Mouse (Mus musculus) kidney, embryonic 15.5 days (tissue): Measurements from ENCODE around the gene Rai2. TPM values are rescaled to one million over a fixed set of nuclear protein-coding genes. Genes with fewer than 3 reads are reported as not detected.
"Not testable (repeated sequence)": the region's sequence is repeated elsewhere in the genome, so short reads cannot be mapped to it uniquely, and the experiment has no call there.

Source experiments
- ATAC-seq: fragments of 200-750 bp; cut with Nextera tagmentation; replicated peaks from 2 replicates; pipeline ENCODE4 v1.8.0; 2017; ENCODE audit warnings: moderate TSS enrichment; ENCODE audit not compliant: low FRiP score
- H3K27ac ChIP-seq: fragments of 300-500 bp; sonication (generic); 2 replicates; pipeline ENCODE4 v1.5.1; 2015; ENCODE audit warnings: mild to moderate bottlenecking, inconsistent platforms
- H3K27me3 ChIP-seq: fragments of 300-500 bp; sonication (generic); 2 replicates; pipeline ENCODE4 v1.6.1; 2015; ENCODE audit warnings: inconsistent platforms
- H3K36me3 ChIP-seq: fragments of 300-500 bp; sonication (generic); 2 replicates; pipeline ENCODE4 v1.6.1; 2015; ENCODE audit warnings: inconsistent platforms
- H3K4me1 ChIP-seq: fragments of 300-500 bp; sonication (generic); 2 replicates; pipeline ENCODE4 v1.6.1; 2015; ENCODE audit warnings: inconsistent platforms
- H3K4me2 ChIP-seq: fragments of 300-500 bp; sonication (generic); 2 replicates; pipeline ENCODE4 v1.6.1; 2015; ENCODE audit warnings: moderate library complexity, mild to moderate bottlenecking, inconsistent platforms
- H3K4me3 ChIP-seq: fragments of 300-500 bp; sonication (generic); replicated peaks from 2 replicates; pipeline ENCODE4 v1.5.1; 2015; ENCODE audit warnings: mild to moderate bottlenecking, inconsistent platforms
- H3K9ac ChIP-seq: fragments of 300-500 bp; sonication (generic); 2 replicates; pipeline ENCODE4 v1.6.1; 2015; ENCODE audit warnings: mild to moderate bottlenecking, inconsistent platforms
- H3K9me3 ChIP-seq: fragments of 300-500 bp; sonication (generic); replicated peaks from 2 replicates; pipeline ENCODE4 v1.6.1; 2016; ENCODE audit warnings: inconsistent platforms
- WGBS: fragments of 180-500 bp; shearing (Covaris S2); methylation state at CpG from one replicate; pipeline ENCODE4 v1.1.7; 2015; ENCODE audit warnings: mixed read lengths; 5-methylcytosine and 5-hydroxymethylcytosine counted together
- polyA plus RNA-seq: library from polyadenylated mRNA; unstranded; fragments of >200 nt; fragmentation: Nextera tagmentation; extraction: Ambion mirVana; gene quantifications from 2 replicates; pipeline ENCODE4 v1.2.1, GENCODE M21; 2015

Gene Rai2
- polyA plus RNA-seq, 1 experiment from 2014 or later = 6.2 TPM

- H3K27ac ChIP-seq = no peak overlapping the region
- H3K36me3 ChIP-seq = no peaks in the 10 kb centered on the region
- no peak overlapping the region for H3K9ac ChIP-seq
- H3K4me1 ChIP-seq = no peaks in the 10 kb centered on the region
- no peaks in the 10 kb centered on the region for H3K9me3 ChIP-seq
- ATAC-seq = no peak
- H3K27me3 ChIP-seq = peaks cover 73% of the 10 kb centered on the region
- H3K4me3 ChIP-seq = no peak overlapping the region
- H3K4me2 ChIP-seq = no peak overlapping the region
- WGBS = 83% methylated on average over 12 of the region's 12 CpGs
Measured at GRCm38 (mm10) chrX:161733581-161734309, 16.9 kb downstream of the Rai2 start.

GRCm38 (mm10) chrX:161734310-161734676, 17.4 kb downstream of the Rai2 start:
- no peaks in the 10 kb centered on the region for H3K4me1 ChIP-seq
- no peak overlapping the region for H3K9ac ChIP-seq
- H3K27me3 ChIP-seq = peaks cover 73% of the 10 kb centered on the region
- H3K27ac ChIP-seq = no peak overlapping the region
- 73% methylated on average over 4 of the region's 4 CpGs for WGBS
- no peak for ATAC-seq
- no peak overlapping the region for H3K4me2 ChIP-seq
- no peak overlapping the region for H3K4me3 ChIP-seq
- H3K36me3 ChIP-seq = no peaks in the 10 kb centered on the region
- H3K9me3 ChIP-seq = no peaks in the 10 kb centered on the region

GRCm38 (mm10) chrX:161739374-161739773, 22.5 kb downstream of the Rai2 start:
- no peaks in the 10 kb centered on the region for H3K36me3 ChIP-seq
- no peaks in the 10 kb centered on the region for H3K4me1 ChIP-seq
- peaks cover 70% of the 10 kb centered on the region for H3K27me3 ChIP-seq
- no peak overlapping the region for H3K27ac ChIP-seq
- no peak overlapping the region for H3K4me2 ChIP-seq
- H3K9me3 ChIP-seq = no peaks in the 10 kb centered on the region
- no peak overlapping the region for H3K4me3 ChIP-seq
- ATAC-seq = no peak
- WGBS = 55% methylated on average over 1 of the region's 1 CpGs
- no peak overlapping the region for H3K9ac ChIP-seq

GRCm38 (mm10) chrX:161743080-161743479, 26.2 kb downstream of the Rai2 start:
- H3K27me3 ChIP-seq = peaks cover 70% of the 10 kb centered on the region
- no peak for ATAC-seq
- no peak overlapping the region for H3K4me2 ChIP-seq
- H3K4me3 ChIP-seq = no peak overlapping the region
- no peak overlapping the region for H3K27ac ChIP-seq
- no peaks in the 10 kb centered on the region for H3K36me3 ChIP-seq
- no peaks in the 10 kb centered on the region for H3K4me1 ChIP-seq
- H3K9ac ChIP-seq = no peak overlapping the region
- H3K9me3 ChIP-seq = no peaks in the 10 kb centered on the region
- WGBS = 73% methylated on average over 3 of the region's 3 CpGs

- Histone ChIP-seq H3K9ac (no peak overlapping the region), H3K4me1 (no peaks in the 10 kb centered on the region), H3K27me3 (peaks cover 73% of the 10 kb centered on the region), H3K9me3 (no peaks in the 10 kb centered on the region), H3K4me3 (no peak overlapping the region), H3K36me3 (no peaks in the 10 kb centered on the region), H3K27ac (no peak overlapping the region), H3K4me2 (no peak overlapping the region)
- 82% methylated on average over 3 of the region's 3 CpGs for WGBS
- no peak for ATAC-seq
Measured at GRCm38 (mm10) chrX:161745296-161745695, 28.4 kb downstream of the Rai2 start.

GRCm38 (mm10) chrX:161747337-161747736, 30.5 kb downstream of the Rai2 start:
- Histone ChIP-seq H3K36me3 (no peaks in the 10 kb centered on the region), H3K4me2 (no peak overlapping the region), H3K4me3 (no peak overlapping the region), H3K9ac (no peak overlapping the region), H3K27me3 (peaks cover 59% of the 10 kb centered on the region), H3K27ac (no peak overlapping the region), H3K4me1 (no peaks in the 10 kb centered on the region), H3K9me3 (no peaks in the 10 kb centered on the region)
- ATAC-seq = no peak
- WGBS = 62% methylated on average over 2 of the region's 2 CpGs

GRCm38 (mm10) chrX:161753514-161753913, 36.6 kb downstream of the Rai2 start:
- no peaks in the 10 kb centered on the region for H3K9me3 ChIP-seq
- H3K9ac ChIP-seq = no peak overlapping the region
- no peak for ATAC-seq
- H3K27ac ChIP-seq = no peak overlapping the region
- H3K4me1 ChIP-seq = no peaks in the 10 kb centered on the region
- H3K4me3 ChIP-seq = no peak overlapping the region
- WGBS = 79% methylated on average over 2 of the region's 2 CpGs
- H3K36me3 ChIP-seq = no peaks in the 10 kb centered on the region
- H3K27me3 ChIP-seq = peaks cover 51% of the 10 kb centered on the region
- no peak overlapping the region for H3K4me2 ChIP-seq

- ATAC-seq = no peak
- Histone ChIP-seq H3K27ac (no peak overlapping the region), H3K4me2 (no peak overlapping the region), H3K4me1 (no peaks in the 10 kb centered on the region), H3K9me3 (no peaks in the 10 kb centered on the region), H3K27me3 (peaks cover 38% of the 10 kb centered on the region), H3K4me3 (no peak overlapping the region), H3K9ac (no peak overlapping the region), H3K36me3 (no peaks in the 10 kb centered on the region)
- WGBS = 77% methylated on average over 12 of the region's 12 CpGs
Measured at GRCm38 (mm10) chrX:161776321-161776962, 59.6 kb downstream of the Rai2 start.

GRCm38 (mm10) chrX:161780321-161781034, 63.6 kb downstream of the Rai2 start:
- Histone ChIP-seq H3K4me3 (no peak overlapping the region), H3K9me3 (no peaks in the 10 kb centered on the region), H3K36me3 (no peaks in the 10 kb centered on the region), H3K27ac (no peak overlapping the region), H3K9ac (no peak overlapping the region), H3K4me2 (no peak overlapping the region), H3K4me1 (no peaks in the 10 kb centered on the region), H3K27me3 (peaks cover 37% of the 10 kb centered on the region)
- no peak for ATAC-seq
- 72% methylated on average over 6 of the region's 6 CpGs for WGBS

GRCm38 (mm10) chrX:161790182-161790581, 73.3 kb downstream of the Rai2 start:
- Histone ChIP-seq H3K9ac (no peak overlapping the region), H3K4me2 (no peak overlapping the region), H3K27me3 (peaks cover 29% of the 10 kb centered on the region), H3K4me3 (no peak overlapping the region), H3K27ac (no peak overlapping the region), H3K4me1 (no peaks in the 10 kb centered on the region), H3K9me3 (no peaks in the 10 kb centered on the region), H3K36me3 (no peaks in the 10 kb centered on the region)
- ATAC-seq = no peak
- WGBS = 25% methylated on average over 6 of the region's 6 CpGs

- H3K9me3 ChIP-seq, H3K4me1 ChIP-seq, H3K9ac ChIP-seq, H3K27ac ChIP-seq, H3K36me3 ChIP-seq, ATAC-seq, H3K4me2 ChIP-seq, H3K4me3 ChIP-seq: not testable (repeated sequence)
- H3K27me3 ChIP-seq = peaks cover 12% of the 10 kb centered on the region; the same call in 1 of the 2 replicates
- 19% methylated on average over 2 of the region's 2 CpGs for WGBS
Measured at GRCm38 (mm10) chrX:161826186-161826585, 109.3 kb downstream of the Rai2 start.
